Mouse (Mus musculus) liver, embryonic 11.5 days (tissue): ENCODE results near the gene Ccdc121. TPM values are rescaled to one million over a fixed set of nuclear protein-coding genes. Genes with fewer than 3 reads are reported as not detected.

Experiments used
- ATAC-seq: fragments of 200-750 bp; cut with Nextera tagmentation; replicated peaks from 2 replicates; pipeline ENCODE4 v1.8.0; 2017; ENCODE audit warnings: moderate number of reproducible peaks, mild to moderate bottlenecking, moderate TSS enrichment, moderate library complexity; ENCODE audit not compliant: low FRiP score
- DNase-seq: peaks from one replicate; pipeline ENCODE4 v3.0.0-alpha.2; 2017; ENCODE audit warnings: low spot score
- H3K27ac ChIP-seq: fragments of 300-500 bp; sonication (generic); 2 replicates; pipeline ENCODE4 v1.5.1; 2014; ENCODE audit warnings: mild to moderate bottlenecking, low read depth, low read length, control low read depth
- H3K27me3 ChIP-seq: fragments of 300-500 bp; sonication (generic); replicated peaks from 2 replicates; pipeline ENCODE4 v1.6.1; 2014; ENCODE audit warnings: low read length, mixed read lengths; ENCODE audit not compliant: control insufficient read depth, insufficient read depth
- H3K36me3 ChIP-seq: fragments of 300-500 bp; sonication (generic); 2 replicates; pipeline ENCODE4 v1.6.1; 2014; ENCODE audit warnings: mild to moderate bottlenecking, low read length, moderate library complexity, mixed read lengths; ENCODE audit not compliant: control insufficient read depth, insufficient read depth
- H3K4me1 ChIP-seq: fragments of 300-500 bp; sonication (generic); replicated peaks from 2 replicates; pipeline ENCODE4 v1.6.1; 2014; ENCODE audit warnings: low read length, mixed read lengths; ENCODE audit not compliant: control insufficient read depth, insufficient read depth
- H3K4me2 ChIP-seq: fragments of 300-500 bp; sonication (generic); 2 replicates; pipeline ENCODE4 v1.6.1; 2014; ENCODE audit warnings: mild to moderate bottlenecking, control low read depth, moderate library complexity
- H3K4me3 ChIP-seq: fragments of 300-500 bp; sonication (generic); 2 replicates; pipeline ENCODE4 v1.5.1; 2014; ENCODE audit warnings: low read depth, low read length, control low read depth
- H3K9ac ChIP-seq: fragments of 300-500 bp; sonication (generic); 2 replicates; pipeline ENCODE4 v1.6.1; 2014; ENCODE audit warnings: low read depth, low read length, control low read depth
- H3K9me3 ChIP-seq: fragments of 300-500 bp; sonication (generic); 2 replicates; pipeline ENCODE4 v1.6.1; 2016; ENCODE audit warnings: low read length, inconsistent platforms, mixed read lengths; ENCODE audit not compliant: control insufficient read depth
- WGBS: fragments of 180-500 bp; shearing (Covaris S2); extraction: QIAGEN DNeasy Blood & Tissue Kit; methylation state at CpG from one replicate; pipeline ENCODE4 v1.1.7; 2014; 5-methylcytosine and 5-hydroxymethylcytosine counted together
- polyA plus RNA-seq: library from polyadenylated mRNA; unstranded; fragments of >200 nt; fragmentation: Nextera tagmentation; extraction: Ambion mirVana; gene quantifications from 2 replicates; pipeline ENCODE4 v1.2.1, GENCODE M21; 2014

Ccdc121 gene
- polyA plus RNA-seq, 1 experiment from 2014 or later = not detected

GRCm38 (mm10) chr1:181460283-181460682, 51.0 kb downstream of the Ccdc121 start:
- Histone ChIP-seq H3K27me3 (no peaks in the 10 kb centered on the region), H3K27ac (no peak overlapping the region), H3K4me1 (no peaks in the 10 kb centered on the region), H3K36me3 (no peaks in the 10 kb centered on the region), H3K4me3 (no peak overlapping the region), H3K9ac (no peak overlapping the region), H3K9me3 (no peaks in the 10 kb centered on the region), H3K4me2 (no peak overlapping the region)
- ATAC-seq (no peak), DNase-seq (no peak)
- WGBS = 84% methylated on average over 2 of the region's 2 CpGs

Other genes with a start within 250 kb of the Ccdc121 start
- gene Cnih3, start 158.8 kb downstream of the Ccdc121 start, polyA plus RNA-seq = 0.12 TPM in 1 of 2 replicates, not detected in the other
- 2.9 TPM in 2 replicates for gene Dnah14, start 65.1 kb upstream of the Ccdc121 start, polyA plus RNA-seq